Mouse (Mus musculus): Measurements from ENCODE around the gene Trim16. TPM values are rescaled to one million over a fixed set of nuclear protein-coding genes. Genes with fewer than 3 reads are reported as not detected.

The Trim16 gene
- polyA plus RNA-seq, 1 experiment = not detected

GRCm38 (mm10) chr11:62869201-62869600 lies 49.2 kb downstream of the Trim16 start:
- no peak for TF ChIP-seq GATA1 (IDR thresholded peaks at IDR 0.05; ENCODE audit: low read length)

DNA sequence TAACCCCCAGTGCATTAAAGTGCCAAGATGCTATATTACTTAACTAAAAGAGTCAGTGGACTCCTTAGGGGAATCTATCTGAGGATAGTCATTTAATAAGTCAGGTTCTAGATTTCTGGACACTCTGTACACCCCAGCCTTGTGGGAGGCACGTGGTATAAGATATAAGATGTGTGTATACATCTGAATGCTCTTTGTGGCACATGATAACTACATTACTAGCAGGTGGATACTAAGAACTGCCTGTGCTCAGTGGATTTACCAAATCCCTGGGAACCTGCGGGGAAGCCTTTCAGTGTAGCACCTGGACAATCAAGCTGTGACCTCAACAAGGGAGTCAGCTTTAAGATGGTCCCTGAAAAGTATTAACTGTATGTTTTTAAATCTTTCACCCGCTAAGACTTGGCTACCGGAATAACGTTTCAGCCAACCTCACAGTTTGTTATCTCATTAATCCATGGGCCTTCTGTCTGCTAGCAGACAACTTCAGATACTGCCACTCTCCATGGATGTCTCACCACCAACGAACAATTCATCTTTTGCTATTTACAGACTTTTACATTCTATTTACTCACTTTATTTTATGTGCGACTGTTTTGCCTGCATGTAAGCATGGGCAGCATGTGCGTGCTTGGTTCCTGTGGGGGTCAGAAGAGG lies 49.8 kb downstream of the Trim16 start:
- no peak for TF ChIP-seq GATA1 (IDR thresholded peaks at IDR 0.05; ENCODE audit: low read length)

GRCm38 (mm10) chr11:62873479-62873878 lies 53.4 kb downstream of the Trim16 start:
- no peak for TF ChIP-seq GATA1 (IDR thresholded peaks at IDR 0.05; ENCODE audit: low read length)

DNA sequence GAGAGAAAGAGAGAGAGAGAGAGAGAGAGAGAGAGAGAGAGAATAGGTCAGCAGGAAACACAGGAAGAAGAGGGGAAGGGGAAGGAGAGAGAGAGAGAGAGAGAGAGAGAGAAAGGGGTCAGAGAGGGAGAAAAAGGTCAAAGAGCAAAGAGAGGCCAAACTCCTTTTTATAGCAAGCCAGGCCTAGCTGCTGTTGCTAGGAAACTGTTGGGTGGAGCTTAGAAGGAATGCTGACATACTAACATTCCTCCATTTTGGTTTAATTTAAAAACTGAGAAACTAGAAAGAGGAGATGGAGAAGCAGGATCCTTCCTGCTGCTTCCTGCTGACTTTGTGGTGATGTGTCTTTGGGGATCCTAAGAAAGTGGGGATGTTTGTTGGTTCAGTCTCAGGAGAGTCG lies 55.7 kb downstream of the Trim16 start:
- TF ChIP-seq GATA1 (IDR thresholded peaks at IDR 0.05; ENCODE audit: low read length) = no peak

DNA sequence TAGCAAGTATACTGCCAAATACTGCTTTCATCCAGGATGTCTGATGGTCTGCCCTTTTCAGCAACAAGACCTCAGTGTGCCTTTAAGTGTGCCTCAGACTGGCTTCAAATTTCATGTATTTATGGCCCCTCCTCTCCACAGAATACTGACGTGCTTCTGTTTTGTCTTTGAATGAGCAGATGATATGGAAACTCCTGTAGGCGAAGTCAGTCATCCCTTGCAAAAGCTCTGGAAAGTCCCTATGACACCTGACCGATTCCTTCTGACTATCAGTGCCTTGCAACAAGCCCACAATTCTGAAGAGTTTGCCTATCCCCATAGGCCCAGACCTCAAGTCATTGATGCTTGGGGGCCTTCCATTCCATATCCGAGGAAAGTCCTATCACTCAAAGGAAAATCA lies 56.4 kb downstream of the Trim16 start:
- no peak for TF ChIP-seq GATA1 (IDR thresholded peaks at IDR 0.05; ENCODE audit: low read length)

GRCm38 (mm10) chr11:62877391-62877790 lies 57.4 kb downstream of the Trim16 start:
- no peak for TF ChIP-seq GATA1 (IDR thresholded peaks at IDR 0.05; ENCODE audit: low read length)

GRCm38 (mm10) chr11:62878728-62879127 lies 58.7 kb downstream of the Trim16 start:
- TF ChIP-seq GATA1 (IDR thresholded peaks at IDR 0.05; ENCODE audit: low read length) = no peak

GRCm38 (mm10) chr11:62879220-62880048 lies 59.4 kb downstream of the Trim16 start, which contains the start of gene Tvp23b:
Tvp23b (plus strand) TSS chr11:62879455.
- peak; percentile 18 for TF ChIP-seq GATA1 (IDR thresholded peaks at IDR 0.05; ENCODE audit: low read length)

DNA sequence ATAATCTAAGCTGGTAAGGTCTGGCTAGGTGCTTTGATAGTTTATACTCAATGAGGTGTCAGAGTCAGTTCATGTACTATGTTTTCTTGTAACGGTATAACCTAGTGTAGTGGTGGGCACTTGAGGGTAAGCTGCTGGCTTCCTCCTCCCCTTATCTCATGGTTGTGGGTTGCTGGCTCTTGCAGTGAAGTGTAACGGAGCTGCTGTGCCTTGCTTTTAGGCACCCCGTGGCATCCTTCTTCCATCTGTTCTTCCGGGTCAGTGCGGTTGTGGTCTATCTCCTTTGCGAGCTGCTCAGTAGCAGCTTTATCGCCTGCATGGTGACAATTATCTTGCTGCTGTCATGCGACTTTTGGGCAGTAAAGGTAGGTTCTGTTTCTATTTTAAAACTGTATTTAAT lies 63.4 kb downstream of the Trim16 start:
- no peak for TF ChIP-seq GATA1 (IDR thresholded peaks at IDR 0.05; ENCODE audit: low read length)

- TF ChIP-seq GATA1 (IDR thresholded peaks at IDR 0.05; ENCODE audit: low read length) = no peak
These were observed 65.3 kb downstream of the Trim16 start for GRCm38 (mm10) chr11:62885323-62885722.

DNA sequence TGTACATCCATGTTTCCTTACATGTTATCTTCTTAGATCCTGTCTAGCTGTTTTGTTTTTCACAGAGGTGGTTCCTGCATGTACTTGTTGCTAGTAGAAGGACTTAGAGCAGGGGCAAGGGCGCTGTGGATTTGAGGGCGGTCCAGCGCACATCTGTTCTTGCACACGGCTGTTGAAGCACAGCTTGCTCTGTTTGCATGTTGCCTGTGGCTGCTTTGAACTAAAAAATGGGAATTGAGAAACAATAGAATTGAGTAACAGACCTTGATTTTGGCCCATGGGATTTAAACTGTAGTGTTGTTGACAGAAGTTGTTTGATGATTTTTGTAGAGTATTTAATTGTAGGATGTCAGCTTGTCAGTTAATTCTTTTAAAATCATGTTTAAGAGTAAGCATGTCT lies 70.8 kb downstream of the Trim16 start:
- no peak for TF ChIP-seq GATA1 (IDR thresholded peaks at IDR 0.05; ENCODE audit: low read length)

- no peak for TF ChIP-seq GATA1 (IDR thresholded peaks at IDR 0.05; ENCODE audit: low read length)
These were observed 71.7 kb downstream of the Trim16 start for GRCm38 (mm10) chr11:62891763-62892162.

Other genes with a start within 250 kb of the Trim16 start
- 1.8 and 3.8 TPM in 2 replicates for gene Trpv2, start 245.7 kb upstream of the Trim16 start, polyA plus RNA-seq (2012)
- not detected in 2 replicates for gene Lrrc75a, start 171.7 kb upstream of the Trim16 start, polyA plus RNA-seq (2012)
- 0.66 and 0.85 TPM in 2 replicates for gene Mmgt2, start 171.6 kb upstream of the Trim16 start, polyA plus RNA-seq (2012)
- not detected in 2 replicates for gene Zfp287, start 88.3 kb upstream of the Trim16 start, polyA plus RNA-seq (2012)
- not detected in 2 replicates for gene Gm10428, start 67.1 kb upstream of the Trim16 start, polyA plus RNA-seq (2012)
- gene Zfp286, start 30.8 kb upstream of the Trim16 start, polyA plus RNA-seq (2012) = not detected in 2 replicates
- not detected in 2 replicates for gene Fbxw10, start 26.8 kb downstream of the Trim16 start, polyA plus RNA-seq (2012)
- gene Tvp23b, start 59.2 kb downstream of the Trim16 start, polyA plus RNA-seq (2012) = 2.4 and 2.7 TPM in 2 replicates
- gene Cdrt4, start 131.0 kb downstream of the Trim16 start, polyA plus RNA-seq (2012) = not detected in 2 replicates
- gene Tekt3, start 241.4 kb downstream of the Trim16 start, polyA plus RNA-seq (2012) = not detected in 2 replicates